Comparison of ENCODE assay signal across 7 mouse cellular contexts in genomic region chr4:123182328-123183238, GRCm38 (mm10). TPM values are rescaled to one million over a fixed set of nuclear protein-coding genes. Genes with fewer than 3 reads are reported as not detected.
DNase-seq lines count a peak whose midpoint lies in the region; ATAC-seq and TF ChIP-seq lines count a peak whose summit lies in the region.

Gene Hpcal4, plus strand, starts transcription at chr4:123183227.

- peaks cover 14% of the 10 kb centered on the region for H3K27me3 ChIP-seq in hindbrain, embryonic 15.5 days
- H3K27me3 ChIP-seq in midbrain, embryonic 10.5 days (ENCODE audit: low read depth, poor library complexity, severe bottlenecking) = peaks cover 79% of the 10 kb centered on the region
- peaks cover 26% of the 10 kb centered on the region for H3K27me3 ChIP-seq in stomach, embryonic 14.5 days (ENCODE audit: control insufficient read depth, insufficient read depth, low read length)

- H3K9me3 ChIP-seq in ES-E14 (ENCODE audit: control insufficient read depth, insufficient read depth, low read depth, low read length) = no peaks in the 10 kb centered on the region
- H3K9me3 ChIP-seq in hindbrain, embryonic 15.5 days = no peaks in the 10 kb centered on the region
- no peaks in the 10 kb centered on the region for H3K9me3 ChIP-seq in midbrain, embryonic 10.5 days (replicated peaks)
- H3K9me3 ChIP-seq in stomach, embryonic 14.5 days (ENCODE audit: control insufficient read depth, low read depth, low read length) = no peaks in the 10 kb centered on the region

- H3K4me2 ChIP-seq in hindbrain, embryonic 15.5 days = peak within 1 kb of the TSS; percentile 62
- peak within 1 kb of the TSS; percentile 77 for H3K4me2 ChIP-seq in stomach, embryonic 14.5 days (replicated peaks; ENCODE audit: low read depth, low read length)

- no peaks in the 10 kb centered on the region for H3K36me3 ChIP-seq in ES-E14 (ENCODE audit: control insufficient read depth, insufficient read depth, low read length, poor library complexity, severe bottlenecking)
- no peaks in the 10 kb centered on the region for H3K36me3 ChIP-seq in hindbrain, embryonic 15.5 days
- H3K36me3 ChIP-seq in midbrain, embryonic 10.5 days = no peaks in the 10 kb centered on the region
- H3K36me3 ChIP-seq in stomach, embryonic 14.5 days (ENCODE audit: control insufficient read depth, insufficient read depth, low read length) = no peaks in the 10 kb centered on the region

- H3K4me1 ChIP-seq in ES-E14 (ENCODE audit: control insufficient read depth in 2 of 2, insufficient read depth in 2 of 2, low read length in 2 of 2, poor library complexity in 1 of 2) = peaks cover 0 to 7% of the 10 kb centered on the region in 2 experiments; a peak in 1 of 4 replicates
- H3K4me1 ChIP-seq in embryonic fibroblast, embryonic 13.5 days (ENCODE audit: control insufficient read depth, insufficient read depth, low read length) = no peaks in the 10 kb centered on the region; the same call in 1 of the 2 replicates
- peaks cover 28% of the 10 kb centered on the region for H3K4me1 ChIP-seq in hindbrain, embryonic 15.5 days (replicated peaks)
- H3K4me1 ChIP-seq in midbrain, embryonic 10.5 days = peaks cover 27% of the 10 kb centered on the region
- peaks cover 5% of the 10 kb centered on the region; the same call in 1 of the 2 replicates for H3K4me1 ChIP-seq in stomach, embryonic 14.5 days (ENCODE audit: control insufficient read depth, insufficient read depth, low read length)

- no peak for DNase-seq in ES-E14 (ENCODE audit: low read depth, low spot score)
- peak; percentile 72 to 79 for DNase-seq in adrenal gland, postnatal 36 days
- peak; percentile 46 to 80 for DNase-seq in left cerebral cortex, postnatal 10 days (ENCODE audit: extremely low spot score in 1 of 2, low spot score in 2 of 2)
- DNase-seq in midbrain, embryonic 10.5 days (ENCODE audit: low spot score) = peak; percentile 67

- no peak for TF ChIP-seq CTCF in embryonic fibroblast, embryonic 13.5 days (IDR thresholded peaks at IDR 0.05; ENCODE audit: borderline replicate concordance, insufficient read depth, low read length)

- intact Hi-C loops in left cerebral cortex, postnatal 10 days (cut with DNase I) = no loop called here

- in situ Hi-C loops in ES-E14 (cut with MboI; ENCODE audit: low sequenced_read_pairs in 2 of 2, unreplicated experiment in 2 of 2) = no loop called here

- peak within 1 kb of the TSS; percentile 66 to 72 for H3K4me3 ChIP-seq in ES-E14 (ENCODE audit: insufficient read depth in 1 of 2, low read depth in 1 of 2, low read length in 2 of 2, poor library complexity in 1 of 2, severe bottlenecking in 1 of 2)
- peak within 1 kb of the TSS; percentile 31 for H3K4me3 ChIP-seq in embryonic fibroblast, embryonic 13.5 days (ENCODE audit: insufficient read depth, low read length)
- peak within 1 kb of the TSS; percentile 51 for H3K4me3 ChIP-seq in hindbrain, embryonic 15.5 days
- H3K4me3 ChIP-seq in midbrain, embryonic 10.5 days = peak within 1 kb of the TSS; percentile 61
- H3K4me3 ChIP-seq in stomach, embryonic 14.5 days (ENCODE audit: low read depth, low read length) = peak within 1 kb of the TSS; percentile 39

- TF ChIP-seq POLR2A in embryonic fibroblast, embryonic 13.5 days (IDR thresholded peaks at IDR 0.05; ENCODE audit: low read depth, low read length) = no peak

- under 1% methylated on average over 44 of the region's 44 CpGs for WGBS in hindbrain, embryonic 15.5 days
- WGBS in midbrain, embryonic 10.5 days = 1% methylated on average over 44 of the region's 44 CpGs
- under 1% methylated on average over 44 of the region's 44 CpGs for WGBS in stomach, embryonic 14.5 days

- no peak within 1 kb of the TSS for H3K27ac ChIP-seq in ES-E14 (ENCODE audit: insufficient read depth, low read depth, low read length, poor library complexity, severe bottlenecking)
- no peak within 1 kb of the TSS for H3K27ac ChIP-seq in embryonic fibroblast, embryonic 13.5 days (ENCODE audit: insufficient read depth, low read length)
- peak within 1 kb of the TSS; percentile 72 for H3K27ac ChIP-seq in hindbrain, embryonic 15.5 days (replicated peaks)
- H3K27ac ChIP-seq in midbrain, embryonic 10.5 days (replicated peaks) = peak within 1 kb of the TSS; percentile 43
- H3K27ac ChIP-seq in stomach, embryonic 14.5 days (ENCODE audit: low read length) = peak within 1 kb of the TSS; percentile 39

- peak; percentile 59 for ATAC-seq in hindbrain, embryonic 15.5 days (ENCODE audit: low FRiP score, low read depth)
- ATAC-seq in stomach, embryonic 14.5 days (ENCODE audit: insufficient number of reproducible peaks, insufficient read depth, low FRiP score, low read depth) = peak; percentile 70; the same call in 1 of the 2 replicates

- H3K9ac ChIP-seq in ES-E14 (ENCODE audit: insufficient read depth, low read depth, low read length, poor library complexity, severe bottlenecking) = peak within 1 kb of the TSS; percentile 53; the same call in 1 of the 2 replicates
- peak within 1 kb of the TSS; percentile 60 for H3K9ac ChIP-seq in hindbrain, embryonic 15.5 days
- no peak within 1 kb of the TSS; the same call in 1 of the 2 replicates for H3K9ac ChIP-seq in stomach, embryonic 14.5 days (replicated peaks; ENCODE audit: low read depth, low read length)

TF ChIP-seq in ES-E14, 5 proteins besides CTCF, POLR2A, EP300 and RAD21:
- TF ChIP-seq CHD2 (IDR thresholded peaks at IDR 0.05; ENCODE audit: low read depth, low read length) (no peak), ZNF384 (IDR thresholded peaks at IDR 0.05; ENCODE audit: low read depth, low read length) (no peak), ZC3H11A (IDR thresholded peaks at IDR 0.05; ENCODE audit: borderline replicate concordance, low read depth, low read length) (no peak), HCFC1 (IDR thresholded peaks at IDR 0.05; ENCODE audit: borderline replicate concordance, insufficient read depth, low read length) (no peak), MAFK (IDR thresholded peaks at IDR 0.05; ENCODE audit: insufficient read depth, low read depth, low read length) (no peak)

RNA-seq across cellular contexts. Expression of gene Hpcal4, which starts in this region (rescaled TPM):
- 0.67 and 0.79 TPM in 2 replicates for total RNA-seq in ES-E14 (2012; rRNA removed)
- total RNA-seq in adrenal gland, postnatal 36 days (2021) = 1 to 10 TPM; 4.0 to 4.2 TPM
- not detected in 2 replicates for polyA plus RNA-seq in embryonic fibroblast, embryonic 13.5 days (2011; ENCODE audit: insufficient read length, low read depth, missing spikeins)
- polyA plus RNA-seq in hindbrain, embryonic 15.5 days (2015; fragmentation: Nextera tagmentation; extraction: Ambion mirVana) = 40.1 and 44.3 TPM in 2 replicates
- 100 to 1,000 TPM; 234 to 238 TPM for total RNA-seq in left cerebral cortex, postnatal 10 days (2021)
- polyA plus RNA-seq in midbrain, embryonic 10.5 days (2016; fragmentation: Nextera tagmentation; extraction: Ambion mirVana) = 0.32 and 0.42 TPM in 2 replicates
- 5.5 and 6.1 TPM in 2 replicates for polyA plus RNA-seq in stomach, embryonic 14.5 days (2014; fragmentation: Nextera tagmentation; extraction: Ambion mirVana)

Comparison
In these comparisons a context has a peak if more than half of its experiments do, and no peak if none do; other contexts are left out.
1. RNA of gene Hpcal4 (total RNA-seq): 234 to 238 TPM in left cerebral cortex, postnatal 10 days; 4.0 to 4.2 TPM in adrenal gland, postnatal 36 days and 0.67 to 0.79 TPM in ES-E14; every median in the first group is over 10 times any median in the second.
2. Peak in DNase-seq, H3K4me3 ChIP-seq and H3K27ac ChIP-seq in midbrain, embryonic 10.5 days; RNA of the gene not detected or under 1 TPM.
3. H3K27ac ChIP-seq: peak in hindbrain, embryonic 15.5 days (single experiment) and stomach, embryonic 14.5 days (single experiment); none in ES-E14 (single experiment) and embryonic fibroblast, embryonic 13.5 days (single experiment).
4. Peak in every context shown above with its lines, with median percentiles within 50 percentile points of each other: H3K4me3 ChIP-seq.